Mouse (Mus musculus) embryo, embryonic 10.5 days (tissue): Measurements from ENCODE around the gene Slc13a3.
A peak's percentile ranks its signal among the peaks of the same experiment; 100 is the strongest.

Experiments used
- DNase-seq: peaks from one replicate; pipeline ENCODE4 v3.0.0-alpha.2; 2015; ENCODE audit warnings: low spot score

Slc13a3 gene

GRCm38 (mm10) chr2:165475850-165476249 is 2.8 kb upstream of the Slc13a3 start:
- DNase-seq, result no peak

- no peak for DNase-seq
These were observed 2.4 kb upstream of the Slc13a3 start for GRCm38 (mm10) chr2:165475412-165475811.

GRCm38 (mm10) chr2:165471943-165472342 is 1.1 kb downstream of the Slc13a3 start:
- DNase-seq, result no peak

GRCm38 (mm10) chr2:165470167-165470566 is 2.9 kb downstream of the Slc13a3 start:
- DNase-seq, result peak; percentile 35

- no peak for DNase-seq
These were observed 5.1 kb downstream of the Slc13a3 start for GRCm38 (mm10) chr2:165467824-165468452.

GRCm38 (mm10) chr2:165459663-165460062 is 13.4 kb downstream of the Slc13a3 start:
- DNase-seq, result peak; percentile 51

GRCm38 (mm10) chr2:165458189-165458588 is 14.8 kb downstream of the Slc13a3 start:
- DNase-seq, result no peak

GRCm38 (mm10) chr2:165456710-165457109 is 16.3 kb downstream of the Slc13a3 start:
- peak; percentile 65 for DNase-seq

GRCm38 (mm10) chr2:165452730-165453693 is 20.0 kb downstream of the Slc13a3 start:
- DNase-seq, result no peak

GRCm38 (mm10) chr2:165448475-165448874 is 24.6 kb downstream of the Slc13a3 start:
- DNase-seq, result no peak

GRCm38 (mm10) chr2:165444861-165445260 is 28.2 kb downstream of the Slc13a3 start:
- no peak for DNase-seq

- DNase-seq, result no peak
These were observed 30.0 kb downstream of the Slc13a3 start for GRCm38 (mm10) chr2:165442981-165443380.

GRCm38 (mm10) chr2:165441613-165442012 is 31.4 kb downstream of the Slc13a3 start:
- DNase-seq, result no peak

- no peak for DNase-seq
These were observed 33.4 kb downstream of the Slc13a3 start for GRCm38 (mm10) chr2:165439613-165440012.

- DNase-seq, result no peak
These were observed 34.1 kb downstream of the Slc13a3 start for GRCm38 (mm10) chr2:165438881-165439280.

GRCm38 (mm10) chr2:165428694-165429093 is 44.3 kb downstream of the Slc13a3 start:
- no peak for DNase-seq

GRCm38 (mm10) chr2:165420195-165420594 is 52.8 kb downstream of the Slc13a3 start:
- DNase-seq, result no peak

GRCm38 (mm10) chr2:165419670-165420111 is 53.3 kb downstream of the Slc13a3 start:
- no peak for DNase-seq

- no peak for DNase-seq
These were observed 54.5 kb downstream of the Slc13a3 start for GRCm38 (mm10) chr2:165418577-165418976.

GRCm38 (mm10) chr2:165417291-165417690 is 55.7 kb downstream of the Slc13a3 start:
- peak; percentile 17 for DNase-seq

- peak; percentile 71 for DNase-seq
These were observed 57.2 kb downstream of the Slc13a3 start for GRCm38 (mm10) chr2:165415795-165416194.

GRCm38 (mm10) chr2:165415141-165415721 is 57.8 kb downstream of the Slc13a3 start:
- peak; percentile 56 for DNase-seq

- DNase-seq, result no peak
These were observed 58.7 kb downstream of the Slc13a3 start for GRCm38 (mm10) chr2:165414321-165414720.
